ENCODE assay signal across 10 mouse cellular contexts in the genomic region with DNA sequence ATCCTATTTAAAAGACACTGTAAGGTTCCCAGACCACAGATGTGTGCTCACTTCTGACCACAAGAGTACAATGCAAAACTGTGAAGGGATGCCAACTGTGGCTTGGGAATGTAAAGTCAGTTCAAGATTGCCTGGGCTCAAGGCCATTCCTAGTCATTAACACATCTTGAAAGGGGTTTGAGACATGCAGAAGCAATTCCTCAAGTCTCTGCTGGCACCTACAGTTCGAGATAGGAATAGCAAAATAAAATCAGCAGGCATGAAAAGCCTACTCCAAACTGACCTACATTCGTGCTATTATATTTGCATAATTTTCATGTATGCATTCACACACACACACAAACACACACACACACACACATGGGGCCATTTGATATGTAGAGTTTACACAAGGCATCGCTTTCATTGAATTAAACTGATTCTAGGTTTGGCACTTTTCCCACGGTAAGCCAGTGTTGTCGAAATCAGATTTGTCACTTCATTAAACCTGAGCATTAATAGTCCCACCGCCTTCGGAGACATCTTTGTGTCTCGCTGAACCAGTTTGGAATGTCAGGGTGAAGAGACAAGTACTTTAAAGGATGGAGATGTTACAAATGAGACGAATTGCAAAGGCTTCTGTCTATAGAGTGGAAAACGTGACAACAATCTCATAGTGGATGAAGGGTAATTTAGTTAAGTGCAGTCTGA.
DNase-seq lines count a peak whose midpoint lies in the region; ATAC-seq lines count a peak whose summit lies in the region.
"Had no signal": no experiment of that assay in that cellular context is flagged by ENCODE, and none has a peak within 500 bp of the region (broad histone marks: within the 10 kb centered on the region; RNA-seq: fewer than 3 reads in every experiment).

No protein-coding gene starts in this region.

- H3K36me3 ChIP-seq in forebrain, embryonic 11.5 days (ENCODE audit: control insufficient read depth, insufficient read depth, low read length): no peaks in the 10 kb centered on the region
- no peaks in the 10 kb centered on the region for H3K36me3 ChIP-seq in forebrain, embryonic 10.5 days (replicated peaks)
- H3K36me3 ChIP-seq in hindbrain, embryonic 15.5 days: no peaks in the 10 kb centered on the region
- H3K36me3 ChIP-seq: limb, embryonic 15.5 days; stomach, embryonic 15.5 days had no signal

- no peak overlapping the region for H3K4me3 ChIP-seq in forebrain, embryonic 11.5 days (ENCODE audit: low read depth, low read length)
- no peak overlapping the region for H3K4me3 ChIP-seq in forebrain, embryonic 10.5 days
- H3K4me3 ChIP-seq in hindbrain, embryonic 15.5 days: no peak overlapping the region
- H3K4me3 ChIP-seq: limb, embryonic 15.5 days; stomach, embryonic 15.5 days had no signal

- H3K4me2 ChIP-seq in forebrain, embryonic 11.5 days (ENCODE audit: low read depth, low read length, severe bottlenecking): no peak overlapping the region
- H3K4me2 ChIP-seq in hindbrain, embryonic 15.5 days: no peak overlapping the region
- H3K4me2 ChIP-seq: limb, embryonic 15.5 days; stomach, embryonic 15.5 days had no signal

- H3K9ac ChIP-seq in forebrain, embryonic 11.5 days (ENCODE audit: low read length): no peak overlapping the region
- no peak overlapping the region for H3K9ac ChIP-seq in hindbrain, embryonic 15.5 days
- H3K9ac ChIP-seq: limb, embryonic 15.5 days; stomach, embryonic 15.5 days had no signal

- 0 out of 2 replicates have a peak, but pooled peaks have one; percentile 44 for ATAC-seq in forebrain, embryonic 11.5 days (replicated peaks; ENCODE audit: low FRiP score)
- ATAC-seq in hindbrain, embryonic 15.5 days (ENCODE audit: low FRiP score, low read depth): peak; percentile 45

- DNase-seq in forebrain, embryonic 11.5 days (ENCODE audit: low spot score): no peak
- DNase-seq in forebrain, embryonic 10.5 days (ENCODE audit: extremely low spot score, low spot score): no peak
- DNase-seq in right cerebral cortex, adult 18-20 months: peak; percentile 32
- no peak for DNase-seq in right cerebral cortex, postnatal 14 days
- DNase-seq in retina, embryonic 14.5 days (ENCODE audit: low spot score): peak; percentile 78
- DNase-seq in thymus, postnatal 25 days: no peak
- DNase-seq in spleen, postnatal 4 days (ENCODE audit: low spot score in 2 of 2): no peak

- no peaks in the 10 kb centered on the region for H3K4me1 ChIP-seq in forebrain, embryonic 11.5 days (replicated peaks; ENCODE audit: control insufficient read depth, insufficient read depth, low read length)
- no peaks in the 10 kb centered on the region for H3K4me1 ChIP-seq in forebrain, embryonic 10.5 days
- H3K4me1 ChIP-seq in hindbrain, embryonic 15.5 days (replicated peaks): no peaks in the 10 kb centered on the region; the same call in 1 of the 2 replicates
- H3K4me1 ChIP-seq: limb, embryonic 15.5 days; stomach, embryonic 15.5 days had no signal

- WGBS in forebrain, embryonic 11.5 days: 45% methylated on average over 10 of the region's 10 CpGs
- WGBS in forebrain, embryonic 10.5 days: 53% methylated on average over 10 of the region's 10 CpGs
- 33% methylated on average over 10 of the region's 10 CpGs for WGBS in hindbrain, embryonic 15.5 days

- H3K9me3 ChIP-seq in forebrain, embryonic 11.5 days (ENCODE audit: control insufficient read depth, low read length): no peaks in the 10 kb centered on the region
- H3K9me3 ChIP-seq in forebrain, embryonic 10.5 days: no peaks in the 10 kb centered on the region
- H3K9me3 ChIP-seq in hindbrain, embryonic 15.5 days: no peaks in the 10 kb centered on the region
- H3K9me3 ChIP-seq: limb, embryonic 15.5 days; stomach, embryonic 15.5 days had no signal

- no peaks in the 10 kb centered on the region for H3K27me3 ChIP-seq in forebrain, embryonic 11.5 days (ENCODE audit: control insufficient read depth, insufficient read depth, low read length)
- H3K27me3 ChIP-seq in forebrain, embryonic 10.5 days (ENCODE audit: poor library complexity, severe bottlenecking): no peaks in the 10 kb centered on the region
- no peaks in the 10 kb centered on the region for H3K27me3 ChIP-seq in hindbrain, embryonic 15.5 days
- H3K27me3 ChIP-seq: limb, embryonic 15.5 days; stomach, embryonic 15.5 days had no signal

- H3K27ac ChIP-seq in forebrain, embryonic 11.5 days (ENCODE audit: low read depth, low read length): no peak overlapping the region
- H3K27ac ChIP-seq in forebrain, embryonic 10.5 days: no peak overlapping the region
- no peak overlapping the region for H3K27ac ChIP-seq in hindbrain, embryonic 15.5 days (replicated peaks)
- H3K27ac ChIP-seq: limb, embryonic 15.5 days; stomach, embryonic 15.5 days had no signal

Comparison
In these comparisons a context has a peak if more than half of its experiments do, and no peak if none do; other contexts are left out.
1. DNase-seq: peak in right cerebral cortex, adult 18-20 months (single experiment) and retina, embryonic 14.5 days (single experiment); none in forebrain, embryonic 11.5 days (single experiment), forebrain, embryonic 10.5 days (single experiment), right cerebral cortex, postnatal 14 days (single experiment), thymus, postnatal 25 days (single experiment) and spleen, postnatal 4 days (0 of 2).